Mouse (Mus musculus) embryo, embryonic 10 days (tissue): ENCODE measurements around the gene Trnau1ap.
"Not testable (repeated sequence)": the region's sequence is repeated elsewhere in the genome, so short reads cannot be mapped to it uniquely, and the experiment has no call there.

Experiments used
- DNase-seq: peaks from one replicate; pipeline ENCODE4 v3.0.0-alpha.2; 2015; ENCODE audit warnings: low spot score

The Trnau1ap gene

GRCm38 (mm10) chr4:132344403-132345134, 15.2 kb upstream of the Trnau1ap start:
- peak; percentile 57 for DNase-seq

GRCm38 (mm10) chr4:132341451-132341850, 12.1 kb upstream of the Trnau1ap start:
- DNase-seq = no peak

GRCm38 (mm10) chr4:132338943-132339342, 9.6 kb upstream of the Trnau1ap start:
- DNase-seq = no peak

GRCm38 (mm10) chr4:132332880-132333279, 3.5 kb upstream of the Trnau1ap start:
- DNase-seq = no peak

GRCm38 (mm10) chr4:132331960-132332359, 2.6 kb upstream of the Trnau1ap start:
- no peak for DNase-seq

GRCm38 (mm10) chr4:132329835-132330354, 557 bp upstream of the Trnau1ap start:
- no peak for DNase-seq

GRCm38 (mm10) chr4:132328391-132328982, 851 bp downstream of the Trnau1ap start:
- no peak for DNase-seq

- no peak for DNase-seq
Observed at GRCm38 (mm10) chr4:132326481-132326880, 2.9 kb downstream of the Trnau1ap start.

- no peak for DNase-seq
Observed at GRCm38 (mm10) chr4:132315711-132316110, 13.6 kb downstream of the Trnau1ap start.

GRCm38 (mm10) chr4:132312627-132313026, 16.7 kb downstream of the Trnau1ap start:
- no peak for DNase-seq

- DNase-seq = peak; percentile 42
Observed at GRCm38 (mm10) chr4:132311801-132312200, 17.5 kb downstream of the Trnau1ap start.

GRCm38 (mm10) chr4:132311209-132311608, 18.1 kb downstream of the Trnau1ap start:
- DNase-seq = no peak

GRCm38 (mm10) chr4:132309849-132310472, 19.4 kb downstream of the Trnau1ap start:
- peak; percentile 61 for DNase-seq

- no peak for DNase-seq
Observed at GRCm38 (mm10) chr4:132309140-132309848, 20.0 kb downstream of the Trnau1ap start.

- DNase-seq = peak; percentile 97
Observed at GRCm38 (mm10) chr4:132308437-132309139, 20.8 kb downstream of the Trnau1ap start.

GRCm38 (mm10) chr4:132306004-132306403, 23.3 kb downstream of the Trnau1ap start:
- DNase-seq = no peak

GRCm38 (mm10) chr4:132305276-132305675, 24.1 kb downstream of the Trnau1ap start:
- no peak for DNase-seq

- DNase-seq = not testable (repeated sequence)
Observed at GRCm38 (mm10) chr4:132303484-132303883, 25.9 kb downstream of the Trnau1ap start.

GRCm38 (mm10) chr4:132302939-132303479, 26.3 kb downstream of the Trnau1ap start, which contains the start of gene Rab42:
Rab42 (minus strand) TSS chr4:132303385.
- DNase-seq = peak; percentile 76

- no peak for DNase-seq
Observed at GRCm38 (mm10) chr4:132301965-132302938, 27.1 kb downstream of the Trnau1ap start.
